Mouse (Mus musculus): ENCODE data around the gene Hook2. TPM values are rescaled to one million over a fixed set of nuclear protein-coding genes. Genes with fewer than 3 reads are reported as not detected.

The Hook2 gene
- polyA plus RNA-seq, 1 experiment from 2014 or later, result 68.6 TPM

- peak overlapping the region; percentile 91 for H3K4me2 ChIP-seq (replicated peaks; ENCODE audit: low read depth)
- 1% methylated on average over 13 of the region's 13 CpGs for WGBS
- ATAC-seq, result no peak
Measured at GRCm38 (mm10) chr8:85027516-85027855, 37.1 kb downstream of the Hook2 start.

DNA sequence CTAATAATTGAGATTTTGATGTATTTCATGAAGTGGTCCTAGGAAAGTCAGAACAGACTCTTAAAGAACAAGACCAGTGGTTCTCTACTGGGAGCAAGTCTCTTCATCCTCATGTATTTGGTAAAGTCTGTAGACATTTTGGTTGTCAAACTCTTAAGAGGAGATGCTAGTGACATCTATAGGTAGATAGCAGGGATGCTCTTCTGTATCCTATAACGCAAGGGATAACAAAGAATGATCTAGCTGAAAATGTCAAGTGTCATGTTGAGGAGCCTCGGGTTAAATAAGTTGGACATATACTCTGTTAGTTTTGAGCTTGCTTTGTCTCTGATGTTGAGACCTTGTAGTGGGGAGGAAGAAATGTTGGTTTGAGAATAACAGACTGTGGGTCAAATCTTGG is 37.5 kb downstream of the Hook2 start:
- H3K9ac ChIP-seq (ENCODE audit: low read depth, low read length), result peak overlapping the region; percentile 96

More at GRCm38 (mm10) chr8:85027516-85027855, 37.1 kb downstream of the Hook2 start:
- no peak for TF ChIP-seq CTCF (IDR thresholded peaks at IDR 0.05; ENCODE audit: low read depth)
- H3K4me1 ChIP-seq (replicated peaks; ENCODE audit: control insufficient read depth, insufficient read depth, low read length), result 0 out of 2 replicates have a peak, but pooled peaks cover 5% of the 10 kb centered on the region
- H3K36me3 ChIP-seq (ENCODE audit: control insufficient read depth, insufficient read depth), result peaks cover 35% of the 10 kb centered on the region
- peak overlapping the region; percentile 93 for H3K27ac ChIP-seq (ENCODE audit: low read depth, low read length)
- peak overlapping the region; percentile 96 for H3K9ac ChIP-seq (ENCODE audit: low read depth, low read length)
- H3K27me3 ChIP-seq (replicated peaks; ENCODE audit: control insufficient read depth, insufficient read depth, low read length), result no peaks in the 10 kb centered on the region
- H3K9me3 ChIP-seq (ENCODE audit: control insufficient read depth), result no peaks in the 10 kb centered on the region
- peak overlapping the region; percentile 99 for H3K4me3 ChIP-seq (ENCODE audit: low read depth, low read length)

GRCm38 (mm10) chr8:85029271-85029670 is 38.9 kb downstream of the Hook2 start:
- Histone ChIP-seq H3K27me3 (replicated peaks; ENCODE audit: control insufficient read depth, insufficient read depth, low read length) (no peaks in the 10 kb centered on the region), H3K4me1 (replicated peaks; ENCODE audit: control insufficient read depth, insufficient read depth, low read length) (0 out of 2 replicates have a peak, but pooled peaks cover 5% of the 10 kb centered on the region), H3K4me2 (replicated peaks; ENCODE audit: low read depth) (peak overlapping the region; percentile 91), H3K36me3 (ENCODE audit: control insufficient read depth, insufficient read depth) (peaks cover 21% of the 10 kb centered on the region), H3K4me3 (ENCODE audit: low read depth, low read length) (0 out of 2 replicates have a peak overlapping the region, but pooled peaks have one; percentile 99), H3K9me3 (ENCODE audit: control insufficient read depth) (no peaks in the 10 kb centered on the region), H3K9ac (ENCODE audit: low read depth, low read length) (no peak overlapping the region), H3K27ac (ENCODE audit: low read depth, low read length) (peak overlapping the region; percentile 41; the same call in 1 of the 2 replicates)
- 57% methylated on average over 14 of the region's 14 CpGs for WGBS
- ATAC-seq, result no peak
- no peak for TF ChIP-seq CTCF (IDR thresholded peaks at IDR 0.05; ENCODE audit: low read depth)

More for the DNA sequence above, 37.5 kb downstream of the Hook2 start:
- WGBS, result 7% methylated on average over 2 of the region's 2 CpGs
- ATAC-seq, result no peak
- H3K27me3 ChIP-seq (replicated peaks; ENCODE audit: control insufficient read depth, insufficient read depth, low read length), result no peaks in the 10 kb centered on the region
- H3K4me1 ChIP-seq (replicated peaks; ENCODE audit: control insufficient read depth, insufficient read depth, low read length), result 0 out of 2 replicates have a peak, but pooled peaks cover 5% of the 10 kb centered on the region
- H3K27ac ChIP-seq (ENCODE audit: low read depth, low read length), result no peak overlapping the region
- H3K36me3 ChIP-seq (ENCODE audit: control insufficient read depth, insufficient read depth), result peaks cover 33% of the 10 kb centered on the region
- TF ChIP-seq CTCF (IDR thresholded peaks at IDR 0.05; ENCODE audit: low read depth), result peak; percentile 36; the same call in 1 of the 2 replicates
- H3K4me3 ChIP-seq (ENCODE audit: low read depth, low read length), result peak overlapping the region; percentile 99
- no peaks in the 10 kb centered on the region for H3K9me3 ChIP-seq (ENCODE audit: control insufficient read depth)
- H3K4me2 ChIP-seq (replicated peaks; ENCODE audit: low read depth), result peak overlapping the region; percentile 91

DNA sequence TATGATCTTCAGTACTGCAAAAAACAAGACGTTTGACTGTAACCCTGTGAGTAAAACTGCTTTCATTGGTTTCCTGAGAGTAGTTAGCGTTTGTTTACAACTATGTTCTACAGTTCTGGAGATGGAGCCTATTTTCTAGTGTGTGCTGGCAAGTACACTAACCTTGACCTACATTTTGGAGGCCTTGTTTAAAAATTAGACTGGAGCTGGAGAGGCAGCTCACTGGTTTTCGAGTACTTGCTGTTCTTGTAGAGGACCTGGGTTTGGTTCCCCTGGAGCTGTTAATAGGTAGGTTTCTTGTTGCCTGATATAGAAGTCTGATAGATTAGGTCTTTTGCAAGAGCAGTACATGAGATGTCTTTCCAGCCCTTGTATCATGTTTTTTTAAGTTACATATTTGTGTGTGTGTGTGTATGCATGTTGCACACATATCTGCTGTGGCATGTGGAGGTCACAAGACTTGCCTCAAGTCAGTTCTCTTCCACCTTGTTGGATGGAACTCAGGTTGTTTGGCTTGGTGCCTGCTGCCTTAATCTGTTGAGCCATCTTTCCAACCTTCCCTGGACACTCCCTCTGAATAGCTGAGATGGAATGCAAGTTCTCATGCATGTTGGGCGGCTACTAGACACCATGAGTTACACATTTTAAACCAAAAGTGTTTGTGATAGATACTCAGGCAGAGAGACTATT is 42.4 kb downstream of the Hook2 start:
- Histone ChIP-seq H3K9ac (ENCODE audit: low read depth, low read length) (no peak overlapping the region), H3K4me3 (ENCODE audit: low read depth, low read length) (no peak overlapping the region), H3K27me3 (replicated peaks; ENCODE audit: control insufficient read depth, insufficient read depth, low read length) (no peaks in the 10 kb centered on the region), H3K4me1 (replicated peaks; ENCODE audit: control insufficient read depth, insufficient read depth, low read length) (peaks cover 6% of the 10 kb centered on the region; the same call in 1 of the 2 replicates), H3K4me2 (replicated peaks; ENCODE audit: low read depth) (no peak overlapping the region), H3K9me3 (ENCODE audit: control insufficient read depth) (no peaks in the 10 kb centered on the region), H3K36me3 (ENCODE audit: control insufficient read depth, insufficient read depth) (peaks cover 21% of the 10 kb centered on the region), H3K27ac (ENCODE audit: low read depth, low read length) (no peak overlapping the region)
- TF ChIP-seq CTCF (IDR thresholded peaks at IDR 0.05; ENCODE audit: low read depth), result no peak
- WGBS, result 71% methylated on average over 4 of the region's 4 CpGs
- ATAC-seq, result no peak

GRCm38 (mm10) chr8:85033867-85034266 is 43.5 kb downstream of the Hook2 start:
- Histone ChIP-seq H3K4me1 (replicated peaks; ENCODE audit: control insufficient read depth, insufficient read depth, low read length) (peaks cover 5% of the 10 kb centered on the region; the same call in 1 of the 2 replicates), H3K4me3 (ENCODE audit: low read depth, low read length) (no peak overlapping the region), H3K27me3 (replicated peaks; ENCODE audit: control insufficient read depth, insufficient read depth, low read length) (no peaks in the 10 kb centered on the region), H3K4me2 (replicated peaks; ENCODE audit: low read depth) (no peak overlapping the region), H3K9ac (ENCODE audit: low read depth, low read length) (no peak overlapping the region), H3K36me3 (ENCODE audit: control insufficient read depth, insufficient read depth) (peaks cover 21% of the 10 kb centered on the region), H3K9me3 (ENCODE audit: control insufficient read depth) (no peaks in the 10 kb centered on the region), H3K27ac (ENCODE audit: low read depth, low read length) (no peak overlapping the region)
- 48% methylated on average over 1 of the region's 1 CpGs for WGBS
- ATAC-seq, result no peak
- no peak for TF ChIP-seq CTCF (IDR thresholded peaks at IDR 0.05; ENCODE audit: low read depth)

- WGBS, result under 1% methylated on average over 13 of the region's 13 CpGs
- Histone ChIP-seq H3K9me3 (ENCODE audit: control insufficient read depth) (no peaks in the 10 kb centered on the region), H3K9ac (ENCODE audit: low read depth, low read length) (0 out of 2 replicates have a peak overlapping the region, but pooled peaks have one; percentile 32), H3K27ac (ENCODE audit: low read depth, low read length) (peak overlapping the region; percentile 17; the same call in 1 of the 2 replicates), H3K4me1 (replicated peaks; ENCODE audit: control insufficient read depth, insufficient read depth, low read length) (peaks cover 5% of the 10 kb centered on the region; the same call in 1 of the 2 replicates), H3K4me3 (ENCODE audit: low read depth, low read length) (peak overlapping the region; percentile 88), H3K27me3 (replicated peaks; ENCODE audit: control insufficient read depth, insufficient read depth, low read length) (no peaks in the 10 kb centered on the region), H3K4me2 (replicated peaks; ENCODE audit: low read depth) (peak overlapping the region; percentile 94), H3K36me3 (ENCODE audit: control insufficient read depth, insufficient read depth) (peaks cover 19% of the 10 kb centered on the region)
- no peak for ATAC-seq
- TF ChIP-seq CTCF (IDR thresholded peaks at IDR 0.05; ENCODE audit: low read depth), result no peak
Measured at GRCm38 (mm10) chr8:85034764-85035163, 44.4 kb downstream of the Hook2 start.
